Mouse (Mus musculus) ES-Bruce4 (cell line): ENCODE data around the gene Jph3.

Source experiments
- CTCF ChIP-seq: IDR thresholded peaks from one replicate; pipeline ENCODE4 v1.8.1; 2011; ENCODE audit warnings: low read depth, low read length
- POLR2A ChIP-seq: IDR thresholded peaks from one replicate; pipeline ENCODE4 v1.8.1; 2011; ENCODE audit warnings: low read length; ENCODE audit not compliant: insufficient read depth

DNA sequence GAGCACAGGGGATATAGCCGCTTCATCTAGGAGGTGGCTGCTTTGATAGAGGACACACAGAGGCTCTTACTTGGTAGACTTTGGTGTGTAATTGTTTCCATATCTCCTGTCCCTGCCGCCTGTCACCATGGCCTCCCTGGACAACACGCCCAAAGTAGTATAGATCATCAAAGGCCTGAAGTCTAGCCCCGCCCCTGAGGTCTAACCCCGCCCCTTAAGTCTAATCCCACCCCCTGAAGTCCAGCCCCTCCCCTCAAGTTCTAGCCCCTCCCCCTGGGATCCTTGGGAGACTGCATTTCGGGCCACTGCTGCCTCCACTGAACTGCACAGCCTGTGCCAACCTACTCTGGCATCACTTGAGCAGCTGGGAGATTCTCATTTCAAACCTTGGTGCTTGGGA lies 10.5 kb upstream of the Jph3 start:
- TF ChIP-seq CTCF, result no peak
- no peak for TF ChIP-seq POLR2A
